8 mouse cellular contexts compared by ENCODE assay signal in genomic region chr1:69591328-69591801, GRCm38 (mm10).
DNase-seq lines count a peak whose midpoint lies in the region; ATAC-seq and TF ChIP-seq lines count a peak whose summit lies in the region.

No protein-coding gene starts in this region.

- ATAC-seq in forebrain, postnatal 0 days = no peak
- ATAC-seq in hindbrain, embryonic 13.5 days (ENCODE audit: low FRiP score) = no peak

- no peak for TF ChIP-seq CTCF in forebrain, postnatal 0 days (IDR thresholded peaks at IDR 0.05; ENCODE audit: low read depth)

- no peak overlapping the region for H3K4me3 ChIP-seq in forebrain, postnatal 0 days (ENCODE audit: low read depth, low read length)
- H3K4me3 ChIP-seq in hindbrain, embryonic 13.5 days = no peak overlapping the region

- H3K4me1 ChIP-seq in forebrain, postnatal 0 days (ENCODE audit: insufficient read depth) = no peaks in the 10 kb centered on the region
- peaks cover 6% of the 10 kb centered on the region for H3K4me1 ChIP-seq in hindbrain, embryonic 13.5 days (replicated peaks)

- no peak overlapping the region for H3K9ac ChIP-seq in forebrain, postnatal 0 days
- H3K9ac ChIP-seq in hindbrain, embryonic 13.5 days = no peak overlapping the region

- peak overlapping the region; percentile 25; the same call in 1 of the 2 replicates for H3K4me2 ChIP-seq in forebrain, postnatal 0 days (ENCODE audit: low read depth)
- H3K4me2 ChIP-seq in hindbrain, embryonic 13.5 days = no peak overlapping the region

- no peaks in the 10 kb centered on the region for H3K36me3 ChIP-seq in forebrain, postnatal 0 days (ENCODE audit: insufficient read depth)
- no peaks in the 10 kb centered on the region for H3K36me3 ChIP-seq in hindbrain, embryonic 13.5 days

- H3K9me3 ChIP-seq in forebrain, postnatal 0 days (ENCODE audit: low read length) = no peaks in the 10 kb centered on the region
- H3K9me3 ChIP-seq in hindbrain, embryonic 13.5 days = no peaks in the 10 kb centered on the region

- WGBS in forebrain, postnatal 0 days = 24% methylated on average over 7 of the region's 7 CpGs
- WGBS in hindbrain, embryonic 13.5 days = 61% methylated on average over 7 of the region's 7 CpGs

- DNase-seq in adrenal gland, adult (ENCODE audit: inconsistent age in 2 of 2, low spot score in 1 of 2) = peak; percentile 30 to 75
- no peak for DNase-seq in adrenal gland, postnatal 4 days (ENCODE audit: low spot score in 2 of 2)
- DNase-seq in ovary, postnatal 14 days (ENCODE audit: low spot score) = peak; percentile 3
- no peak for DNase-seq in ovary, adult 18-20 months (ENCODE audit: low spot score)
- peak; percentile 24 for DNase-seq in forebrain, postnatal 0 days
- DNase-seq in kidney, postnatal 14 days = peak; percentile 31
- peak; percentile 5 for DNase-seq in skeletal muscle tissue, adult 2 months (ENCODE audit: low read depth, low spot score)

- no peak overlapping the region for H3K27ac ChIP-seq in forebrain, postnatal 0 days (ENCODE audit: low read depth, low read length)
- no peak overlapping the region for H3K27ac ChIP-seq in hindbrain, embryonic 13.5 days

- no peaks in the 10 kb centered on the region for H3K27me3 ChIP-seq in forebrain, postnatal 0 days (ENCODE audit: insufficient read depth, low read length)
- no peaks in the 10 kb centered on the region for H3K27me3 ChIP-seq in hindbrain, embryonic 13.5 days

Comparison
In these comparisons a context has a peak if more than half of its experiments do, and no peak if none do; other contexts are left out.
1. DNase-seq: peak in adrenal gland, adult (2 of 2), ovary, postnatal 14 days (single experiment), forebrain, postnatal 0 days (single experiment), kidney, postnatal 14 days (single experiment) and skeletal muscle tissue, adult 2 months (single experiment); none in adrenal gland, postnatal 4 days (0 of 2) and ovary, adult 18-20 months (single experiment).